Mouse (Mus musculus): ENCODE measurements at regions not wholly inside any gene's neighbourhood (a gene's known extent, or its start where the extent isn't known, plus 50 kb on each side); places are given as distances from the start of the nearest gene placed in this dataset.

- no peaks in the 10 kb centered on the region for H3K9me3 ChIP-seq
- no peaks in the 10 kb centered on the region for H3K27me3 ChIP-seq (ENCODE audit: insufficient read depth, poor library complexity, severe bottlenecking)
- H3K27ac ChIP-seq: no peak overlapping the region
- DNase-seq (ENCODE audit: low spot score): no peak
- H3K36me3 ChIP-seq: no peaks in the 10 kb centered on the region
- H3K4me3 ChIP-seq: no peak overlapping the region
- no peaks in the 10 kb centered on the region for H3K4me1 ChIP-seq (replicated peaks)
- WGBS: 86% methylated on average over 5 of the region's 5 CpGs
These were observed 724.9 kb downstream of the Ets1 start for GRCm38 (mm10) chr9:33360966-33361365.

GRCm38 (mm10) chr9:33389170-33389569 is 753.1 kb downstream of the Ets1 start:
- no peaks in the 10 kb centered on the region for H3K4me1 ChIP-seq (replicated peaks)
- H3K9me3 ChIP-seq: no peaks in the 10 kb centered on the region
- no peaks in the 10 kb centered on the region for H3K27me3 ChIP-seq (ENCODE audit: insufficient read depth, poor library complexity, severe bottlenecking)
- no peak for DNase-seq (ENCODE audit: low spot score)
- H3K27ac ChIP-seq: no peak overlapping the region
- H3K36me3 ChIP-seq: no peaks in the 10 kb centered on the region
- no peak overlapping the region for H3K4me3 ChIP-seq

GRCm38 (mm10) chr9:33404691-33405090 is 768.7 kb downstream of the Ets1 start:
- 94% methylated on average over 4 of the region's 4 CpGs for WGBS
- H3K4me3 ChIP-seq: no peak overlapping the region

GRCm38 (mm10) chr9:33407517-33407916 is 771.5 kb downstream of the Ets1 start:
- DNase-seq (ENCODE audit: low spot score): no peak
- Histone ChIP-seq H3K4me3 (no peak overlapping the region), H3K27me3 (ENCODE audit: insufficient read depth, poor library complexity, severe bottlenecking) (no peaks in the 10 kb centered on the region), H3K4me1 (replicated peaks) (no peaks in the 10 kb centered on the region), H3K36me3 (no peaks in the 10 kb centered on the region), H3K9me3 (peaks cover 8% of the 10 kb centered on the region; the same call in 1 of the 2 replicates), H3K27ac (no peak overlapping the region)
- WGBS: 95% methylated on average over 2 of the region's 2 CpGs

More at GRCm38 (mm10) chr9:33404691-33405090, 768.7 kb downstream of the Ets1 start:
- Histone ChIP-seq H3K36me3 (no peaks in the 10 kb centered on the region), H3K9me3 (peaks cover 8% of the 10 kb centered on the region; the same call in 1 of the 2 replicates), H3K27me3 (ENCODE audit: insufficient read depth, poor library complexity, severe bottlenecking) (no peaks in the 10 kb centered on the region), H3K4me1 (replicated peaks) (no peaks in the 10 kb centered on the region), H3K27ac (no peak overlapping the region)
- DNase-seq (ENCODE audit: low spot score): no peak

- DNase-seq (ENCODE audit: low spot score): no peak
- H3K27me3 ChIP-seq (ENCODE audit: insufficient read depth, poor library complexity, severe bottlenecking): no peaks in the 10 kb centered on the region
- WGBS: 70% methylated on average over 2 of the region's 2 CpGs
These were observed 787.8 kb downstream of the Ets1 start for GRCm38 (mm10) chr9:33423781-33424180.

GRCm38 (mm10) chr9:33436459-33436858 is 800.4 kb downstream of the Ets1 start:
- DNase-seq (ENCODE audit: low spot score): no peak
- 88% methylated on average over 4 of the region's 4 CpGs for WGBS

More at GRCm38 (mm10) chr9:33423781-33424180, 787.8 kb downstream of the Ets1 start:
- no peaks in the 10 kb centered on the region for H3K9me3 ChIP-seq
- no peak overlapping the region for H3K27ac ChIP-seq
- no peaks in the 10 kb centered on the region for H3K36me3 ChIP-seq
- H3K4me1 ChIP-seq (replicated peaks): no peaks in the 10 kb centered on the region
- H3K4me3 ChIP-seq: no peak overlapping the region

GRCm38 (mm10) chr9:33442266-33442665 is 806.2 kb downstream of the Ets1 start:
- no peaks in the 10 kb centered on the region for H3K9me3 ChIP-seq
- WGBS: 66% methylated on average over 5 of the region's 5 CpGs

More at GRCm38 (mm10) chr9:33436459-33436858, 800.4 kb downstream of the Ets1 start:
- H3K4me3 ChIP-seq: no peak overlapping the region
- H3K27me3 ChIP-seq (ENCODE audit: insufficient read depth, poor library complexity, severe bottlenecking): no peaks in the 10 kb centered on the region
- H3K4me1 ChIP-seq (replicated peaks): no peaks in the 10 kb centered on the region
- no peaks in the 10 kb centered on the region for H3K36me3 ChIP-seq
- H3K27ac ChIP-seq: no peak overlapping the region
- H3K9me3 ChIP-seq: no peaks in the 10 kb centered on the region

GRCm38 (mm10) chr9:33445902-33446301 is 809.9 kb downstream of the Ets1 start:
- H3K9me3 ChIP-seq: no peaks in the 10 kb centered on the region
- H3K4me1 ChIP-seq (replicated peaks): 0 out of 2 replicates have a peak, but pooled peaks cover 3% of the 10 kb centered on the region
- 68% methylated on average over 1 of the region's 1 CpGs for WGBS
- no peaks in the 10 kb centered on the region for H3K36me3 ChIP-seq
- no peak overlapping the region for H3K27ac ChIP-seq
- no peak overlapping the region for H3K4me3 ChIP-seq
- no peak for DNase-seq (ENCODE audit: low spot score)
- H3K27me3 ChIP-seq (ENCODE audit: insufficient read depth, poor library complexity, severe bottlenecking): no peaks in the 10 kb centered on the region

More at GRCm38 (mm10) chr9:33442266-33442665, 806.2 kb downstream of the Ets1 start:
- no peak for DNase-seq (ENCODE audit: low spot score)
- H3K36me3 ChIP-seq: no peaks in the 10 kb centered on the region
- no peak overlapping the region for H3K27ac ChIP-seq
- no peaks in the 10 kb centered on the region for H3K27me3 ChIP-seq (ENCODE audit: insufficient read depth, poor library complexity, severe bottlenecking)
- no peak overlapping the region for H3K4me3 ChIP-seq
- H3K4me1 ChIP-seq (replicated peaks): 0 out of 2 replicates have a peak, but pooled peaks cover 3% of the 10 kb centered on the region

- DNase-seq (ENCODE audit: low spot score): no peak
- Histone ChIP-seq H3K4me1 (replicated peaks) (no peaks in the 10 kb centered on the region), H3K9me3 (no peaks in the 10 kb centered on the region), H3K27ac (no peak overlapping the region), H3K27me3 (ENCODE audit: insufficient read depth, poor library complexity, severe bottlenecking) (no peaks in the 10 kb centered on the region), H3K4me3 (no peak overlapping the region), H3K36me3 (no peaks in the 10 kb centered on the region)
- 73% methylated on average over 2 of the region's 2 CpGs for WGBS
These were observed 839.1 kb downstream of the Ets1 start for GRCm38 (mm10) chr9:33475106-33475505.

- WGBS: 78% methylated on average over 5 of the region's 5 CpGs
- H3K27me3 ChIP-seq (ENCODE audit: insufficient read depth, poor library complexity, severe bottlenecking): no peaks in the 10 kb centered on the region
- H3K27ac ChIP-seq: no peak overlapping the region
- no peaks in the 10 kb centered on the region for H3K36me3 ChIP-seq
- no peak for DNase-seq (ENCODE audit: low spot score)
- no peaks in the 10 kb centered on the region for H3K4me1 ChIP-seq (replicated peaks)
- no peak overlapping the region for H3K4me3 ChIP-seq
- H3K9me3 ChIP-seq: no peaks in the 10 kb centered on the region
These were observed 847.0 kb downstream of the Ets1 start for GRCm38 (mm10) chr9:33482845-33483540.

GRCm38 (mm10) chr9:33483541-33483846 is 847.5 kb downstream of the Ets1 start:
- 89% methylated on average over 2 of the region's 2 CpGs for WGBS
- H3K27ac ChIP-seq: no peak overlapping the region

GRCm38 (mm10) chr9:33533101-33533810 is 897.2 kb downstream of the Ets1 start:
- DNase-seq (ENCODE audit: low spot score): no peak
- no peak overlapping the region for H3K27ac ChIP-seq
- no peaks in the 10 kb centered on the region for H3K9me3 ChIP-seq
- no peaks in the 10 kb centered on the region for H3K4me1 ChIP-seq (replicated peaks)
- H3K4me3 ChIP-seq: no peak overlapping the region
- H3K36me3 ChIP-seq: no peaks in the 10 kb centered on the region
- H3K27me3 ChIP-seq (ENCODE audit: insufficient read depth, poor library complexity, severe bottlenecking): no peaks in the 10 kb centered on the region
- 80% methylated on average over 1 of the region's 1 CpGs for WGBS

More at GRCm38 (mm10) chr9:33483541-33483846, 847.5 kb downstream of the Ets1 start:
- H3K4me3 ChIP-seq: no peak overlapping the region
- no peaks in the 10 kb centered on the region for H3K9me3 ChIP-seq
- H3K27me3 ChIP-seq (ENCODE audit: insufficient read depth, poor library complexity, severe bottlenecking): no peaks in the 10 kb centered on the region
- H3K4me1 ChIP-seq (replicated peaks): no peaks in the 10 kb centered on the region
- H3K36me3 ChIP-seq: no peaks in the 10 kb centered on the region
- no peak for DNase-seq (ENCODE audit: low spot score)

- Histone ChIP-seq H3K36me3 (no peaks in the 10 kb centered on the region), H3K4me1 (replicated peaks) (no peaks in the 10 kb centered on the region), H3K9me3 (no peaks in the 10 kb centered on the region), H3K27ac (no peak overlapping the region), H3K27me3 (ENCODE audit: insufficient read depth, poor library complexity, severe bottlenecking) (no peaks in the 10 kb centered on the region), H3K4me3 (no peak overlapping the region)
- WGBS: 78% methylated on average over 5 of the region's 5 CpGs
- DNase-seq (ENCODE audit: low spot score): no peak
These were observed 907.3 kb downstream of the Ets1 start for GRCm38 (mm10) chr9:33543301-33543700.

Data from hindbrain, embryonic 10.5 days (tissue).